Mouse (Mus musculus) brain, embryonic 14.5 days (tissue): Measurements from ENCODE around the gene Akap13. TPM values are rescaled to one million over a fixed set of nuclear protein-coding genes. Genes with fewer than 3 reads are reported as not detected.

Source experiments
- DNase-seq: peaks from one replicate; pipeline ENCODE4 v3.0.0-alpha.2; 2011; ENCODE audit warnings: low read depth
- CTCF ChIP-seq: fragments of 200-500 bp; IDR thresholded peaks from 2 replicates; pipeline ENCODE4 v1.5.1; 2012; ENCODE audit warnings: inconsistent platforms, mild to moderate bottlenecking, moderate library complexity, borderline replicate concordance; ENCODE audit not compliant: insufficient read depth, insufficient read length; ENCODE audit errors: extremely low read depth
- POLR2A ChIP-seq: fragments of 200-500 bp; IDR thresholded peaks from 2 replicates; pipeline ENCODE4 v1.6.1; 2012; ENCODE audit warnings: mild to moderate bottlenecking, inconsistent platforms, borderline replicate concordance; ENCODE audit not compliant: poor library complexity, insufficient read depth, insufficient read length, severe bottlenecking; ENCODE audit errors: extremely low read depth
- polyA plus RNA-seq: library from polyadenylated mRNA; depleted of rRNA; stranded (reverse); fragments of >200 nt; gene quantifications from 2 replicates; pipeline ENCODE4 v1.2.3, GENCODE M21; 2012

The Akap13 gene
- polyA plus RNA-seq, 1 experiment: 11.5 TPM

DNA sequence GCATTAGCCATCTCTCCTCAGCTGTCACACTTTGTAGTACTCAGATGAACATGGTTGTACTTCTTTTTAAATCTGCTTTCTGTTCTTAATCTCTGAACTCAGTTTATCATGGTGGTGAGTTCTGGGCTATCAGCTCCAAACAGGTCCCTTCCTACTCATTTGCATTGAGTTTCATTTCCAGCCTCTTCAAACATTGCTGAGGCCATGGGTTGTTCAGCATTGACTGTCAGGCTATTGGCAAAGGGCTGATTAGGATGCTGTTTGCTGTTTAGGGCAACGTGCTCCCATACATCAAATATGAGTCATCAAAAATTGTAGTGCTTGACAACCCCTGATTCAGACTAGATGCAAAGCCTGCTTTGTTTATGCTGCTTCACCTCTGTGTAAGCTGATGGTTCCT lies 268.7 kb downstream of the Akap13 start:
- no peak for DNase-seq
- no peak for TF ChIP-seq CTCF
- no peak for TF ChIP-seq POLR2A

DNA sequence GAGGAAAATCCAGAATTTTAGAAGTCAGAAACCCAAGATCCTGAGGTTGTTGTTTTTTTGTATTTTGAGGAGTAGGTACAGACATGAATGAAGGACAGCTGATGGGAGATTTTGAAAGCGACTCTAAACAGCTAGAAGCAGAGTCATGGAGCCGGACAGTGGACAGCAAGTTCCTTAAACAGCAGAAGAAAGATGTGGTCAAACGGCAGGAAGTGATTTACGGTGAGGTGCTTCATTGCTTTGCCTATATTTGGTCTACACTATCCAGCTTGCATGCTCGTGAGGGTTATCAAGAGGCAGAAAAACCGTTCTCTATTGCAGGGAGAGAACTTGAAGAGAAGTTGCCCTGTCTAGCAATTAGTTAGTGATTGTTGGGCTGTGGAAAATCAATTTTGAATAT lies 270.6 kb downstream of the Akap13 start:
- no peak for TF ChIP-seq CTCF
- TF ChIP-seq POLR2A: no peak
- no peak for DNase-seq

- DNase-seq: peak; percentile 47
- TF ChIP-seq POLR2A (no peak), CTCF (no peak)
Observed at GRCm38 (mm10) chr7:75726867-75727266, 271.5 kb downstream of the Akap13 start.

- DNase-seq: no peak
- TF ChIP-seq POLR2A (no peak), CTCF (no peak)
Observed at GRCm38 (mm10) chr7:75729652-75730051, 274.3 kb downstream of the Akap13 start.

DNA sequence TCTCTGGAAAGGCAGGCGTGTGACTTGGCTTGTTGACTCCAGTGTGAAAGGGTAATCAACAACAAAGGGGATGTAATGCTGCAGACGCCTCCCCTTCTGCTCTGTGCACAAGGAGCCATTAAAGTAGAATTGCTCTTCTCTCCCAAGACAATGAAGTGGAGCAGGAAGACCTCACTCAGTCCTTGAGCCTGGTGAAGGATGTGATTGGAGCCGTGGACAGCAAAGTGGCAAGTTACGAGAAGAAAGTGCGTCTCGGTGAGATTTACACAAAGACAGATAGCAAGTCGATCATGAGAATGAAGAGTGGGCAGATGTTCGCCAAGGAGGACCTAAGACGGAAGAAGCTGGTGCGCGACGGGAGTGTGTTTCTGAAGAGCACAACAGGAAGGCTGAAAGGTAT lies 274.9 kb downstream of the Akap13 start:
- TF ChIP-seq POLR2A: no peak
- TF ChIP-seq CTCF: no peak
- no peak for DNase-seq

DNA sequence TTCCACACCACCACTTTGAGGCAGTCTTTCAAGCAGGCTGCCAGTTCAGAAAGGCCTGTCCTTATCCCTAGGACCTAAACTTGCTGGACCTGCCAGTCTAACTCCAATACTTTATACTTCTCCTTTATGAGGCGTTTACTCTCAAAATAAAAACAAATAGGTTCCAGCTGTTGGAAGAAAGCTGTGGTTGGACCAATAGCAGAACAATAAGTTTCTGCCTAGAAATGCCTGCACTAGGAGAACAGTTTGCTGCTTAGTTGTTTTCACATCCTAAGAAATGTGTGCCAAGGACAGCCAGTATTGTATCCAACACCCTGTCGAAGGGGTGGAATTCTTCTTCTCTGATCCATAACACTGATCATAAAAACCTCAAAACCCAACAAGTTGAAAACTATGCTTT lies 276.6 kb downstream of the Akap13 start:
- TF ChIP-seq POLR2A (no peak), CTCF (no peak)

DNA sequence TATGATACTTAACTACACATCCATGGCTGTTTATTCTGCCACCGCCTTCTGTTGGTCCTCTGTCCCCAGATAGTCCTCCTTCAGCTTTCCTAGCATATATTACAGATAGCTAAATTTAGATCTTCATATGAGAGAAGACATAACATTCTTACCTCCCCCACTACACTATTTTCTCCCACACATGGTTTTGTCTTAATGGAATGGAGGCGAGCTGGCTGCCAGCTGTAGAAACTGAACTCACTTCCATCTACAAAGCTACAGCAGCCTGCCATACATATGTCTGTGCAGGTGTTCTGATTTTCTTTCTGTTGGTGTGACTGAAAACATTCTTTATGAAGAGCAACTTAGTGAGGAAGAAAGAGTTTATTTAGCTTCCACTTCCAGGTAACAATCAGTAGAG lies 277.8 kb downstream of the Akap13 start:
- TF ChIP-seq CTCF (no peak), POLR2A (no peak)
- no peak for DNase-seq

More for the DNA sequence above, 276.6 kb downstream of the Akap13 start:
- DNase-seq: no peak

GRCm38 (mm10) chr7:75739075-75739725 lies 283.9 kb downstream of the Akap13 start:
- peak; percentile 86 for DNase-seq
- TF ChIP-seq CTCF (peak; percentile 95), POLR2A (no peak)

GRCm38 (mm10) chr7:75744528-75744927 lies 289.2 kb downstream of the Akap13 start:
- no peak for TF ChIP-seq POLR2A
- TF ChIP-seq CTCF: no peak

GRCm38 (mm10) chr7:75744978-75745638 lies 289.8 kb downstream of the Akap13 start:
- TF ChIP-seq POLR2A (no peak), CTCF (no peak)
- no peak for DNase-seq

More at GRCm38 (mm10) chr7:75744528-75744927, 289.2 kb downstream of the Akap13 start:
- DNase-seq: no peak

GRCm38 (mm10) chr7:75745969-75746368 lies 290.6 kb downstream of the Akap13 start:
- DNase-seq: peak; percentile 60
- peak; percentile 52; the same call in 1 of the 2 replicates for TF ChIP-seq CTCF

GRCm38 (mm10) chr7:75750581-75750980 lies 295.2 kb downstream of the Akap13 start:
- DNase-seq: no peak
- TF ChIP-seq CTCF (no peak), POLR2A (no peak)

DNA sequence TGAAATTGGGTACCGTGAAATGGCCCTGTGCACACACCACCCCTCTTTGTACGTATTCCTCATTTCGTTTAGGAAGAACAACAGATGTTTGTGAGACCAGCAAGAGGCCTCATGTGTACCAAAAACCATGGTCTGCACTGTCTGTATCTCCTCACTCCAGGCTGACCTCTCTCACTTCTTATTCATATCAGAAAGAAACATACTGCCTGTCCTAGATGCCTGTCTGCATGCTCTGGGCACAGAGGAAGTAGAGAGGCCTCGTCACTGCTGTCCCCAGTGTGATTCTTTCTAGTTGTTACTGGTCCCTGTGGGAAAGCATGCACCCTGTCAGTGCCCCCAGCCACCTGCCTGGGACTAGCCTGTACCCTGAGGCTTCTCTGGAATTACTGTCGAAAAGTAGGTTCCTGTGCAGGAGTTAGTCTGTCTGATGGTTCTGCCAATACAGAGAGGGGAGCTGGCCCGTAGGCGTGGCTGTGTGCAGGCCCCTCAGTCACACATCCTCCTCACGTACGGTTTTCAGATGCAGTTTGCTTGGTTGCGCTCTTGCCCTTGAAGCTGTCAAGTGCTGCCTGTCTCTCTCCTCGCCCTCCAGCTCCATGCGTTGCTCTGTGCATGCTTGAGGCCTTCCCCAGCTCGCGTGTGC lies 295.9 kb downstream of the Akap13 start:
- TF ChIP-seq CTCF: no peak
- no peak for TF ChIP-seq POLR2A
- DNase-seq: no peak
